Mouse (Mus musculus) olfactory bulb, adult 2 months (tissue): Measurements from ENCODE around the gene Gm11111.

ENCODE experiments used
- CTCF ChIP-seq: fragments of 200-500 bp; IDR thresholded peaks from 2 replicates; pipeline ENCODE4 v1.5.1; 2012; ENCODE audit warnings: low read depth, mild to moderate bottlenecking, low read length, moderate library complexity; ENCODE audit not compliant: insufficient read depth
- POLR2A ChIP-seq: fragments of 200-500 bp; IDR thresholded peaks from 2 replicates; pipeline ENCODE4 v1.6.1; 2012; ENCODE audit warnings: mild to moderate bottlenecking, low read depth, low read length, moderate library complexity; ENCODE audit not compliant: insufficient read depth

DNA sequence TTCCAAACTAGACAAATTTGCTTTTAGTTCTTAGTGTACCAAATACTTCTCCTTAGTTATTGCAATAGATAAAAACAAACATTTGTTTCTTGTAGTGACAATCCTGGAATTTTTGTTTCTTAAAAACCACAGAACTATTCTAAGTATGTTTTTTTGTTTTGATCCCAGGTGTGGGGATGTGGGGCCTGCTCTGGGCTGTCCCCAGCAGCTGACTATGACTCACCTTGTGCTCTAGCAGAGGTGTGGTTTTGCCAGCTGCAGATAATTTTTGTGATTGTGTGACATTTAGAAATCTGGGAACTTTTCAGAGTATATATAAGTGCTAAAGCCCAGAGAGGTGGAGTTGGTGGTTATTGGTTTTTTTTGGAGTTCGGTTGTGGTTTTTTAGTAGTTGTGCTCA, 1.6 kb upstream of the Gm11111 start:
- TF ChIP-seq CTCF (no peak), POLR2A (no peak)
